Mouse (Mus musculus): ENCODE measurements around the gene Prkaca.

GRCm38 (mm10) chr8:84002957-84003611 is 30.3 kb downstream of the Prkaca start:
- TF ChIP-seq CTCF (IDR thresholded peaks at IDR 0.05; ENCODE audit: low read depth) (no peak), EP300 (optimal IDR thresholded peaks at IDR 0.05) (no peak)

Measured in stomach, postnatal 0 days (tissue).